Mouse (Mus musculus): Measurements from ENCODE around the gene Phka1. TPM values are rescaled to one million over a fixed set of nuclear protein-coding genes. Genes with fewer than 3 reads are reported as not detected.
A peak's percentile ranks its signal among the peaks of the same experiment; 100 is the strongest.

Phka1 gene
- polyA plus RNA-seq, 1 experiment = 2.2 TPM

- Histone ChIP-seq H3K4me3 (replicated peaks; ENCODE audit: control insufficient read depth, low read depth, low read length) (no peak overlapping the region), H3K4me1 (ENCODE audit: control insufficient read depth, insufficient read depth, low read length) (no peaks in the 10 kb centered on the region), H3K27ac (ENCODE audit: control insufficient read depth, insufficient read depth, low read depth, low read length, poor library complexity) (no peak overlapping the region)
- no peak for TF ChIP-seq CTCF (IDR thresholded peaks at IDR 0.05; ENCODE audit: control insufficient read depth, insufficient read depth, low read length)
- TF ChIP-seq POLR2A (IDR thresholded peaks at IDR 0.05; ENCODE audit: borderline replicate concordance, control insufficient read depth, low read depth, low read length) = no peak
- whole genome bisulfite sequencing = 77% methylated on average over 7 of the region's 7 CpGs
Measured at GRCm38 (mm10) chrX:102485575-102485974, 158.5 kb downstream of the Phka1 start.

- TF ChIP-seq CTCF (IDR thresholded peaks at IDR 0.05; ENCODE audit: control insufficient read depth, insufficient read depth, low read length) (no peak), POLR2A (IDR thresholded peaks at IDR 0.05; ENCODE audit: borderline replicate concordance, control insufficient read depth, low read depth, low read length) (no peak)
Measured at GRCm38 (mm10) chrX:102479665-102480064, 164.4 kb downstream of the Phka1 start.

GRCm38 (mm10) chrX:102478965-102479364, 165.1 kb downstream of the Phka1 start:
- Histone ChIP-seq H3K4me1 (ENCODE audit: control insufficient read depth, insufficient read depth, low read length) (no peaks in the 10 kb centered on the region), H3K4me3 (replicated peaks; ENCODE audit: control insufficient read depth, low read depth, low read length) (no peak overlapping the region), H3K27ac (ENCODE audit: control insufficient read depth, insufficient read depth, low read depth, low read length, poor library complexity) (no peak overlapping the region)
- TF ChIP-seq POLR2A (IDR thresholded peaks at IDR 0.05; ENCODE audit: borderline replicate concordance, control insufficient read depth, low read depth, low read length) = no peak
- TF ChIP-seq CTCF (IDR thresholded peaks at IDR 0.05; ENCODE audit: control insufficient read depth, insufficient read depth, low read length) = no peak
- WGBS = 27% methylated on average over 4 of the region's 4 CpGs

More at GRCm38 (mm10) chrX:102479665-102480064, 164.4 kb downstream of the Phka1 start:
- H3K4me1 ChIP-seq (ENCODE audit: control insufficient read depth, insufficient read depth, low read length) = no peaks in the 10 kb centered on the region
- 75% methylated on average over 4 of the region's 4 CpGs for WGBS
- no peak overlapping the region for H3K4me3 ChIP-seq (replicated peaks; ENCODE audit: control insufficient read depth, low read depth, low read length)
- H3K27ac ChIP-seq (ENCODE audit: control insufficient read depth, insufficient read depth, low read depth, low read length, poor library complexity) = no peak overlapping the region

GRCm38 (mm10) chrX:102478481-102478880, 165.6 kb downstream of the Phka1 start:
- WGBS = 80% methylated on average over 3 of the region's 3 CpGs
- Histone ChIP-seq H3K4me3 (replicated peaks; ENCODE audit: control insufficient read depth, low read depth, low read length) (no peak overlapping the region), H3K27ac (ENCODE audit: control insufficient read depth, insufficient read depth, low read depth, low read length, poor library complexity) (no peak overlapping the region), H3K4me1 (ENCODE audit: control insufficient read depth, insufficient read depth, low read length) (no peaks in the 10 kb centered on the region)
- no peak for TF ChIP-seq POLR2A (IDR thresholded peaks at IDR 0.05; ENCODE audit: borderline replicate concordance, control insufficient read depth, low read depth, low read length)
- no peak for TF ChIP-seq CTCF (IDR thresholded peaks at IDR 0.05; ENCODE audit: control insufficient read depth, insufficient read depth, low read length)

- H3K4me1 ChIP-seq (ENCODE audit: control insufficient read depth, insufficient read depth, low read length) = no peaks in the 10 kb centered on the region
- 34% methylated on average over 3 of the region's 3 CpGs for WGBS
- no peak overlapping the region for H3K27ac ChIP-seq (ENCODE audit: control insufficient read depth, insufficient read depth, low read depth, low read length, poor library complexity)
- no peak overlapping the region for H3K4me3 ChIP-seq (replicated peaks; ENCODE audit: control insufficient read depth, low read depth, low read length)
- peak; percentile 30; the same call in 1 of the 2 replicates for TF ChIP-seq CTCF (IDR thresholded peaks at IDR 0.05; ENCODE audit: control insufficient read depth, insufficient read depth, low read length)
- TF ChIP-seq POLR2A (IDR thresholded peaks at IDR 0.05; ENCODE audit: borderline replicate concordance, control insufficient read depth, low read depth, low read length) = no peak
Measured at GRCm38 (mm10) chrX:102476784-102477183, 167.3 kb downstream of the Phka1 start.

- WGBS = 85% methylated on average over 5 of the region's 5 CpGs
- Histone ChIP-seq H3K27ac (ENCODE audit: control insufficient read depth, insufficient read depth, low read depth, low read length, poor library complexity) (no peak overlapping the region), H3K4me1 (ENCODE audit: control insufficient read depth, insufficient read depth, low read length) (no peaks in the 10 kb centered on the region), H3K4me3 (replicated peaks; ENCODE audit: control insufficient read depth, low read depth, low read length) (no peak overlapping the region)
- TF ChIP-seq POLR2A (IDR thresholded peaks at IDR 0.05; ENCODE audit: borderline replicate concordance, control insufficient read depth, low read depth, low read length) = no peak
- no peak for TF ChIP-seq CTCF (IDR thresholded peaks at IDR 0.05; ENCODE audit: control insufficient read depth, insufficient read depth, low read length)
Measured at GRCm38 (mm10) chrX:102475555-102475954, 168.5 kb downstream of the Phka1 start.

Other genes starting within 250 kb of the Phka1 start
- gene Hdac8, start 138.9 kb downstream of the Phka1 start, polyA plus RNA-seq (2011; ENCODE audit: insufficient read depth, insufficient read length, low replicate concordance, missing spikeins) = 8.5 and 10.4 TPM in 2 replicates
- not detected in 2 replicates for gene Gm3880, start 42.7 kb upstream of the Phka1 start, polyA plus RNA-seq (2011; ENCODE audit: insufficient read depth, insufficient read length, low replicate concordance, missing spikeins)
- gene Gm9112, start 63.4 kb upstream of the Phka1 start, polyA plus RNA-seq (2011; ENCODE audit: insufficient read depth, insufficient read length, low replicate concordance, missing spikeins) = not detected in 2 replicates
- gene Dmrtc1b, start 63.6 kb upstream of the Phka1 start, polyA plus RNA-seq (2011; ENCODE audit: insufficient read depth, insufficient read length, low replicate concordance, missing spikeins) = not detected in 2 replicates
- gene Dmrtc1c1, start 158.7 kb upstream of the Phka1 start, polyA plus RNA-seq (2011; ENCODE audit: insufficient read depth, insufficient read length, low replicate concordance, missing spikeins) = not detected in 2 replicates
- not detected in 2 replicates for gene Dmrtc1c2, start 210.4 kb upstream of the Phka1 start, polyA plus RNA-seq (2011; ENCODE audit: insufficient read depth, insufficient read length, low replicate concordance, missing spikeins)
- gene 1700031F05Rik, start 223.7 kb upstream of the Phka1 start, polyA plus RNA-seq (2011; ENCODE audit: insufficient read depth, insufficient read length, low replicate concordance, missing spikeins) = not detected in 2 replicates